Mouse (Mus musculus): ENCODE measurements at regions not wholly inside any gene's neighbourhood (a gene's known extent, or its start where the extent isn't known, plus 50 kb on each side); places are given as distances from the start of the nearest gene placed in this dataset.
"Not testable (repeated sequence)": the region's sequence is repeated elsewhere in the genome, so short reads cannot be mapped to it uniquely, and the experiment has no call there.

GRCm38 (mm10) chr4:51868250-51868649 lies 570.8 kb upstream of the Smc2 start:
- in situ Hi-C loops (cut with MboI, MseI): no loop called here

GRCm38 (mm10) chr4:51868716-51869115 lies 570.3 kb upstream of the Smc2 start:
- in situ Hi-C loops (cut with MboI, MseI): not testable (repeated sequence)

GRCm38 (mm10) chr4:51885460-51885859 lies 553.6 kb upstream of the Smc2 start:
- in situ Hi-C loops (cut with MboI, MseI): no loop called here

DNA sequence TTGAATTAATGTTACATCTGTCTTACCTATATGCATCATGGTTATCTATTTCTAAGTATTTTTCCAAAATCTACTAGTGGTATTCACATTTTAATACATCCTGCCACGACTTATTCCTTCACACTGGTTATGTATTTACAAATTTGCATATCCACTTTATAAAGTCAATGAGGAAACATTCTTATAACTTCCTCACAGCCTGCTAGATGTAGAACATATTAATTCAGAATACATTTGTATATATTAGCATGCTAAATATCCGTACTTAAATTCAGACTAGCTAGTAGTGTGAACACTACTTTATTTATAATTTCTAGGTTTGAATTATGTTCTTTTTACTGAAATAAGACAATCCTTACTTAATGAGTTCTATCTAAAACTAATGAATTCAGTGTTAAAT lies 549.8 kb upstream of the Smc2 start:
- in situ Hi-C loops (cut with MboI, MseI): no loop called here

GRCm38 (mm10) chr4:51928245-51928644 lies 510.8 kb upstream of the Smc2 start:
- in situ Hi-C loops (cut with MboI, MseI): loop anchor here (10.0 kb wide), 1 partner anchor 897 kb away; no protein-coding TSS in a partner anchor

DNA sequence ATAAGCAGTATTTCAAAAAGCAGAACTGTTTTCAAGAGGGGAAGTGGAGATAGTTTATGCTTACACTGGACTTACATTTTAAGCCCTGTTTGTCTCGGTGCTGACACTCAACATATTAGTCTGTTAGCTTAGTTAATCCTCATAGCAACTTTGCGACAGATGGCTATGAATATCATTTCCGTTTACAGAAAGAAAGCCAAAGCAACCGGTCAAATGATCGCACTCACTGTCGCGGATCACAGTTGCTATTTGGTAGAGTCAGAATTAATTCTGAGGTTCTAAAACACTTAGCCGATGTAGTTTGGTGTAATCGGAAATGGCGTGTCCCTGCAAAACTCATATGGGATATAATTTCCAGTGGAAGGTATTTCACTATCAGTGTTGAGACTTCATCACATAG lies 469.3 kb upstream of the Smc2 start:
- in situ Hi-C loops (cut with MboI, MseI): no loop called here

GRCm38 (mm10) chr4:51978962-51979361 lies 460.1 kb upstream of the Smc2 start:
- in situ Hi-C loops (cut with MboI, MseI): no loop called here

GRCm38 (mm10) chr4:51992482-51992881 lies 446.6 kb upstream of the Smc2 start:
- in situ Hi-C loops (cut with MboI, MseI): no loop called here

- in situ Hi-C loops (cut with MboI, MseI): no loop called here
These were observed 402.2 kb upstream of the Smc2 start for GRCm38 (mm10) chr4:52036765-52037353.

DNA sequence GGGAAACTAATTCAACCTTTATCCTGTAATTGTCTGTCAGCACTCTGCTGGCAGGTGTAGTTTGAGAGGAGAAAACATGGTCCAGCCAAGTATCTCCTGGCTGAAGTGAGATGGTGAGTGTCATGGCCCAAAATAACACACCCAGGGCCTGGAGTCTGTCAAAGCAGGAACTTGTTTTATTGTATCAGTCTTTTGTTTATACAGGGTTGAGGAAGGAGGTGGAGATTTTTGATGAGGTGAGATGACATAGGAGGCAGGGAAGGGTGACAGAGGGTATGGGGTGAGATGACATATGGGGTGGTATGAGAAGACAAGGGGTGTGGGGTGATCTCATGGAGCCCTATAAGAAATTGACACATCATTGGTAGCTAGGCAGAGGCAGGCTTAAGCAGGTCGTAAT lies 395.6 kb upstream of the Smc2 start:
- in situ Hi-C loops (cut with MboI, MseI): no loop called here

DNA sequence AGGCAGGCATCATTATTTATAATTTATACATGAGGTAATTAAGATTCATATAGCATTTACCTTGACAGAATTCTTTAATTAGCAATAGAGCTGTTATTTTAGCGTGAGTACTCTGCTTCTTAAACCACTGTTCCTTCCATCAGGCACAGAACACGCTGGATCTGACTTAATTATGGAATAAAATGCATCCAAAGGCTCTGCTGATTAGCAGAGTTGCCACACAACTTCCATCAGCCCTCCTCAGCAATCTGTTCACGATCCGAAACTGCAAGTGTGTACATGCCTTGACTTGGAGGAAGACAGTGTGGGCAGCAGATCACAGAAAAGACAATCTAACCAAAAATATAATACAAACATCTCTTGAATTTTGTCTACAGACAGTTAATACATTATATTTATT lies 388.1 kb upstream of the Smc2 start:
- in situ Hi-C loops (cut with MboI, MseI): no loop called here

- in situ Hi-C loops (cut with MboI, MseI): no loop called here
These were observed 383.0 kb upstream of the Smc2 start for GRCm38 (mm10) chr4:52056031-52056430.

DNA sequence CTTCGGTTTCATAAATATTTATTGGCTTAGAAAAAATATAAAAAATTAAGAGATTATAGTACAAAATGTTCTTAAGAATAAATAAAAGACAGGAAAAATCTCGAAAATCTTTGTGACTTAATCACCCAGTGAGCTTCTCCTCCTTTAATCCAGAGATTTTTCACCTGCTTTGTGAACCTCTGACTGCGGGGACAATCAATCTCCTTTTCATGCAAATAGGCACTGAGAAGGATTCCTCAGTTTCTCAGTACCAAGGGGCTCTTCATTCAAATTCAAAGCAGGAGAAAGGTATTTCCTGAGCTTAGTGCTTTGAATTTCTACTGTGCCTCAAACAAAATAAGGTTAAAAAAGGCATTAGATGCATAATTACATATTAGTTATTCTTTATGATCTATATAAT lies 379.0 kb upstream of the Smc2 start:
- in situ Hi-C loops (cut with MboI, MseI): no loop called here

DNA sequence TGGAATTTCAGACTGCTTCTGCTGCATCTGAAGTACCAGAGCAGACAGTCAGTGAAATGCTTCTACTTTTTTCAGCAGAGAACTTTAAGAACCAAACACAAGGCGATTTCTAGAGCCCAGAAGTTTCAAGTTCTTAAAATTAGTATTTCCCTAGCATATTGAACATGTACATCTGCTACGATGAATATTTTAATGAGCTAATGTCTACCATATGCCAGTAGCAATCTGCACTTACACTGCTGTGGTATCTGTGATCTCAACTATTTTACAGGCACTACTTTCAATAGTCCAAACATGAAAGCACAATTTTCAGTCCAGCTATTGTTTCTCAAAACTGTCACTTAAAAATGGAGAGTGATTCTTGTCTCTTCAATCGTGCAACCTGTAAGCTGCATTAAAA lies 339.9 kb upstream of the Smc2 start:
- in situ Hi-C loops (cut with MboI, MseI): no loop called here

DNA sequence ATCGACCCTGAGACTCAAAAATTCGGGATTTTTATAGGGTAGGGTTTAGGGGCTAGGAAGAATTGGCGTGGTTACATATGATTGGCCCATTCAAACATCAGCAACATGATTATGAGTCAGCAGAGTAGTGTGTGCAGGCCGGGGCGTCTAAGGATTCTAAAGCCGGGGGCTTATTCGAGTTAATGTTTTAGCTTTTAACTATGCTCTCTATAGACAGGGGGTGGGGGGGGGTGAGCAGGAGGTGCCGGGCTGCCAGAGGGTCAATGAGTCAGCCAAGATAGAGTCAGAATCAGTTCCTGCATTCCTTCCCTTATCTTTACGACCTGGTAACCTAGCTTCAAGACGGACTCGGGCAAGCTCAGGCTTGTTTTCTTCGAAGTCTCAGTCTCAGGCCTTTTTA lies 333.2 kb upstream of the Smc2 start:
- in situ Hi-C loops (cut with MboI, MseI): no loop called here

- in situ Hi-C loops (cut with MboI, MseI): no loop called here
These were observed 321.2 kb upstream of the Smc2 start for GRCm38 (mm10) chr4:52117765-52118290.

- in situ Hi-C loops (cut with MboI, MseI): no loop called here
These were observed 320.5 kb upstream of the Smc2 start for GRCm38 (mm10) chr4:52118439-52119072.

- in situ Hi-C loops (cut with MboI, MseI): no loop called here
These were observed 286.4 kb upstream of the Smc2 start for GRCm38 (mm10) chr4:52152565-52153164.

DNA sequence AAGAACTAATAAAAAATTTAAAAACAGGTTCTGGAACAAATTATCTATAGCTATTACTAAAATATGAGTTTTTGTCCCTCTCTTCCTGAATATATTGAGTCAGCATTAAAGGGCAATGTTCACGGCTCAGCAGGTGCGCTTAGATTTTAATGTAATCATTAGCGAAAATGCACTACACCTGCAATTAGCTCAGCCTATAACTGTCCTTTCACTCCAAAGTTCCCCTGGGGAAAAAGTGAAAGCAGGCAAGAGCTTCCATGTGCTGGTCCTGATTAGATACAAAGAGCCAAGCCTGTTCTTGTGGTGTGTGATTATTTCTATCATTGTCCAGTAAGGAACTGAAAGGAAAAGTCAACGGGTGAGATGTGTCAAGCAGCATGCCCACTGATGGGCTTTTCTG lies 262.8 kb upstream of the Smc2 start:
- in situ Hi-C loops (cut with MboI, MseI): no loop called here

- in situ Hi-C loops (cut with MboI, MseI): no loop called here
These were observed 241.3 kb upstream of the Smc2 start for GRCm38 (mm10) chr4:52197777-52198176.

GRCm38 (mm10) chr4:52210601-52211000 lies 228.4 kb upstream of the Smc2 start:
- in situ Hi-C loops (cut with MboI, MseI): loop anchor here (10.0 kb wide), 1 partner anchor 1456 kb away; no protein-coding TSS in a partner anchor

- in situ Hi-C loops (cut with MboI, MseI): loop anchor here (10.0 kb wide), 1 partner anchor 1456 kb away; no protein-coding TSS in a partner anchor
These were observed 228.0 kb upstream of the Smc2 start for GRCm38 (mm10) chr4:52211022-52211421.

- in situ Hi-C loops (cut with MboI, MseI): loop anchor here (10.0 kb wide), 1 partner anchor 1459 kb away; no protein-coding TSS in a partner anchor
These were observed 225.7 kb upstream of the Smc2 start for GRCm38 (mm10) chr4:52213363-52213762.

Measured in regulatory T cell (primary cell).